Mouse (Mus musculus) heart, embryonic 14.5 days (tissue): ENCODE results near the gene Crnn. TPM values are rescaled to one million over a fixed set of nuclear protein-coding genes. Genes with fewer than 3 reads are reported as not detected.

Experiments
- ATAC-seq: fragments of 200-750 bp; cut with Nextera tagmentation; 2 replicates; pipeline ENCODE4 v1.8.0; 2017; ENCODE audit warnings: low read depth, moderate TSS enrichment; ENCODE audit not compliant: insufficient number of reproducible peaks, insufficient read depth, low FRiP score
- H3K27ac ChIP-seq, 2 experiments: fragments of 200-500 bp in 1 of 2; fragments of 300-500 bp in 1 of 2; sonication (generic) in 1 of 2; replicated peaks in 1 of 2; 2 replicates each; pipeline ENCODE4 v1.5.1; 2012 to 2014; ENCODE audit warnings: low read depth in 2 of 2, low read length in 2 of 2, control low read depth in 1 of 2, mild to moderate bottlenecking in 1 of 2, mixed read lengths in 1 of 2; ENCODE audit not compliant: control insufficient read depth in 1 of 2, insufficient read depth in 1 of 2
- H3K27me3 ChIP-seq: fragments of 300-500 bp; sonication (generic); 2 replicates; pipeline ENCODE4 v1.6.1; 2014; ENCODE audit warnings: mild to moderate bottlenecking, low read length, control low read depth; ENCODE audit not compliant: control insufficient read depth, insufficient read depth
- H3K36me3 ChIP-seq: fragments of 300-500 bp; sonication (generic); 2 replicates; pipeline ENCODE4 v1.6.1; 2014; ENCODE audit warnings: mild to moderate bottlenecking, control low read depth, low read length, mixed read lengths; ENCODE audit not compliant: control insufficient read depth, insufficient read depth
- H3K4me1 ChIP-seq, 2 experiments: fragments of 200-500 bp in 1 of 2; fragments of 300-500 bp in 1 of 2; sonication (generic) in 1 of 2; 2 replicates each; pipeline ENCODE4 v1.6.1; 2012 to 2014; ENCODE audit warnings: low read length in 2 of 2, control low read depth in 1 of 2, mixed read lengths in 1 of 2; ENCODE audit not compliant: control insufficient read depth in 2 of 2, insufficient read depth in 2 of 2
- H3K4me2 ChIP-seq: fragments of 300-500 bp; sonication (generic); 2 replicates; pipeline ENCODE4 v1.6.1; 2014; ENCODE audit warnings: mild to moderate bottlenecking, low read length
- H3K4me3 ChIP-seq, 2 experiments: fragments of 200-500 bp in 1 of 2; fragments of 300-500 bp in 1 of 2; sonication (generic) in 1 of 2; 2 replicates each; pipeline ENCODE4 v1.5.1; 2012 to 2014; ENCODE audit warnings: low read length in 2 of 2, mild to moderate bottlenecking in 2 of 2, control low read depth in 1 of 2, low read depth in 1 of 2, moderate library complexity in 1 of 2; ENCODE audit not compliant: control insufficient read depth in 1 of 2, insufficient read depth in 1 of 2
- H3K9ac ChIP-seq: fragments of 300-500 bp; sonication (generic); 2 replicates; pipeline ENCODE4 v1.6.1; 2014; ENCODE audit warnings: mild to moderate bottlenecking, low read length
- H3K9me3 ChIP-seq: fragments of 300-500 bp; sonication (generic); 2 replicates; pipeline ENCODE4 v1.6.1; 2016; ENCODE audit warnings: low read length, control low read depth; ENCODE audit not compliant: control insufficient read depth
- WGBS: fragments of 180-500 bp; shearing (Covaris S2); extraction: QIAGEN DNeasy Blood & Tissue Kit; methylation state at CpG from one replicate; pipeline ENCODE4 v1.1.7; 2014; 5-methylcytosine and 5-hydroxymethylcytosine counted together
- polyA plus RNA-seq: library from polyadenylated mRNA; unstranded; fragments of >200 nt; fragmentation: Nextera tagmentation; extraction: Ambion mirVana; gene quantifications from 2 replicates; pipeline ENCODE4 v1.2.1, GENCODE M21; 2014

Gene Crnn
- polyA plus RNA-seq, 1 experiment from 2014 or later = not detected

DNA sequence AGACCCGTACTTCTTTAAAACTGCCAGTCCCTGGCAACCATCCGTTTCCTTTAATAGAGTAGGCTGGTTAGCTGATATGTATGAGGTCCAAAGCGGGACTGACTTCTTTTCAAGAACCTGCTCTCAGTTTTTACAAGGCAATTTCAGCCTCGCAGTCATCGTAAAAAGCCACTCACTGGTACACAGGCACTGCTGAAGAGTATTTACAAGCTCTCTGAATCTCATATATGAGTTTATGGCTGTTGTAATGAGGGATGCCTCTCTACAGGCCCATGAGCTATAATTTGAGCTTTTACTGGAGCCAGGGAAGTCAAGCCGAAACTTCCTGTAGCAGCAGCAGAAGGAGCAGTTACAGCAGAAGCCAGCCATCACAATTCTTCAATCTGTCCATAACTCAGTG lies 17.9 kb downstream of the Crnn start:
- 75% methylated on average over 6 of the region's 6 CpGs for WGBS
- Histone ChIP-seq H3K27ac (no peak overlapping the region), H3K9ac (no peak overlapping the region), H3K9me3 (no peaks in the 10 kb centered on the region), H3K36me3 (no peaks in the 10 kb centered on the region), H3K4me2 (no peak overlapping the region), H3K4me1 (no peaks in the 10 kb centered on the region), H3K4me3 (no peak overlapping the region), H3K27me3 (no peaks in the 10 kb centered on the region)
- ATAC-seq = no peak

DNA sequence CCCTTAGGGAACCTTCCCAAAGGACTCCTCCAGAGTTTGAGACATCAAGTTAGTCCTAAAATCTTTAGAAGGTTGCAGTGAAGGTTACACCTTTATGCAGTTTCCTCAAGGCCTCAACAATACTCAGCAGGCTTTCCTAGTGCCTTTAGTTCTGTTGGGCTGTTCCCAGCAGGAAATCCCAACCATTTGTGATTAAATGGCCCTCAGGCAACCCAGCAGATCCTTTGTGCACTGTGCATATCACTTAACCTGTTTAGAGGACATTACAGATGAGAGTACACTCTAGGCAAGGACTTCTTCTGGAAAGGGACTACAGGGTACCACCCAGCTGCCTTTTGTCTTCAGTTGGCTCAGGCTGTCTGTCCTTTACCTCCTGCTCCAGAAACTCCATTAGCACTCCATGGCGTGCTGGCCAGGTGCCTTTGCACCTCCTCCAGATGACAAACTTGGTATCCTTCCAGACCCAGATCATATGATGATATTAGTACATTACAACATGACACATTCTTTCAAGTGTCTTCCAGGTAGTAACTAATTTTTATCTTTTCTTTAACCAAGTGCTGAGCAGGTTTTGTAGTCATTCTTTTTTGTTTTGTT lies 18.5 kb downstream of the Crnn start:
- Histone ChIP-seq H3K4me2 (no peak overlapping the region), H3K27me3 (no peaks in the 10 kb centered on the region), H3K4me1 (no peaks in the 10 kb centered on the region), H3K27ac (no peak overlapping the region), H3K9ac (no peak overlapping the region), H3K36me3 (no peaks in the 10 kb centered on the region), H3K4me3 (no peak overlapping the region), H3K9me3 (no peaks in the 10 kb centered on the region)
- no peak for ATAC-seq
- 58% methylated on average over 1 of the region's 1 CpGs for WGBS

DNA sequence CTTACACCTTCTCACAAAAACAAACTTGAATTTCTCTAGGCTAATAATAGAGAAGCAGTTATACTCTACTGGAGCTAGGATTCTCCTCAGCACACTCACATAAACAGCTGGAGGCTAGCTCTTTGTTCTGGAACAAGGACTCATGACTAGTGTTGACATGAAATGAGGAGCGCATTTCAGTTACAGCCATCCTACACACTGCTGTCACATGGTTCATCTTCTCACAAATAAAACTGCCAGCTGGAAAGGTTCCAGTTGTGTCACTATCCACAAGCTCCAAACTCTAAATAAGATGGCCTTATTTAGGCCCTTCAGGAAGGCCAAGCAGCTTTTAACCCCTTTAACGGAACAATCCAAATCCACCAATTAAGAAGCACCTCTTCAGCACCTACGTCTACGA lies 36.3 kb downstream of the Crnn start:
- no peak overlapping the region for H3K27ac ChIP-seq
- H3K36me3 ChIP-seq = no peaks in the 10 kb centered on the region
- H3K9me3 ChIP-seq = no peaks in the 10 kb centered on the region
- H3K9ac ChIP-seq = no peak overlapping the region
- no peak overlapping the region for H3K4me2 ChIP-seq
- 84% methylated on average over 4 of the region's 4 CpGs for WGBS
- H3K4me3 ChIP-seq = no peak overlapping the region
- no peaks in the 10 kb centered on the region for H3K27me3 ChIP-seq
- H3K4me1 ChIP-seq = no peaks in the 10 kb centered on the region
- no peak for ATAC-seq

DNA sequence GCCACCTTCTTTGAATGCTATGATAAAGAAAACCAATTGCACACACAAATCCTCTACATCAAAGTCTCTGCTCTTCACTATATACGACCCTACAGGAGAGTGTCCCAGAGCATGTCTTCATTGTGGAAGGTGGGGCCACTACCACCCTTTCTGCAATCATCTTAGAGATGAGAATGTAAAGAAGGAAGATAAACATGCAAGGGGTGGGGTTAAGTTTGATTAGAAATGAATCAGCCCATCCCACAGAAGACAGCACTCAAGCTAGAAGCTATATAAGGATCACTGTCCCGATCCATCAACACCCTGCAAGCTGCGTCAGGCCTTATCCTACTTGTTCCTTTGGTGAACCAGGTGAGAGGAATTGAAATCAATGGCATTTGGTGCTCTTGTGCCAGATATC lies 52.4 kb downstream of the Crnn start, which contains the start of gene Flg2:
Gene Flg2, plus strand, starts transcription at position 301 of the 400 bp plus-strand sequence.
- Histone ChIP-seq H3K4me2 (no peak within 1 kb of the TSS), H3K27ac (no peak within 1 kb of the TSS), H3K4me1 (no peaks in the 10 kb centered on the region), H3K27me3 (no peaks in the 10 kb centered on the region), H3K9ac (no peak within 1 kb of the TSS), H3K36me3 (no peaks in the 10 kb centered on the region), H3K4me3 (no peak within 1 kb of the TSS), H3K9me3 (no peaks in the 10 kb centered on the region)
- ATAC-seq = no peak
- WGBS = 65% methylated on average over 3 of the region's 3 CpGs

Other genes with a start within 250 kb of the Crnn start
- gene Lce3a, start 218.6 kb upstream of the Crnn start, polyA plus RNA-seq = not detected in 2 replicates
- gene Lce3b, start 211.8 kb upstream of the Crnn start, polyA plus RNA-seq = not detected in 2 replicates
- gene Lce3c, start 200.3 kb upstream of the Crnn start, polyA plus RNA-seq = not detected in 2 replicates
- gene Lce3d, start 187.4 kb upstream of the Crnn start, polyA plus RNA-seq = not detected in 2 replicates
- gene Lce3e, start 177.7 kb upstream of the Crnn start, polyA plus RNA-seq = not detected in 2 replicates
- not detected in 2 replicates for gene Lce3f, start 152.6 kb upstream of the Crnn start, polyA plus RNA-seq
- not detected in 2 replicates for gene Crct1, start 129.1 kb upstream of the Crnn start, polyA plus RNA-seq
- gene Lce1m, start 125.7 kb upstream of the Crnn start, polyA plus RNA-seq = not detected in 2 replicates
- gene Gm4858, start 76.0 kb upstream of the Crnn start, polyA plus RNA-seq = not detected in 2 replicates
- gene Flg2, start 52.5 kb downstream of the Crnn start, polyA plus RNA-seq = not detected in 2 replicates
- not detected in 2 replicates for gene Flg, start 128.7 kb downstream of the Crnn start, polyA plus RNA-seq
- gene Hrnr, start 175.0 kb downstream of the Crnn start, polyA plus RNA-seq = not detected in 2 replicates
- not detected in 2 replicates for gene Rptn, start 248.9 kb downstream of the Crnn start, polyA plus RNA-seq